Mouse (Mus musculus) olfactory bulb, adult 2 months (tissue): ENCODE data around the gene Pde3b. TPM values are rescaled to one million over a fixed set of nuclear protein-coding genes. Genes with fewer than 3 reads are reported as not detected.
"Not testable (repeated sequence)": the region's sequence is repeated elsewhere in the genome, so short reads cannot be mapped to it uniquely, and the experiment has no call there.

Experiments
- H3K27ac ChIP-seq: fragments of 200-500 bp; 2 replicates; pipeline ENCODE4 v1.5.1; 2012; ENCODE audit warnings: low read depth, low read length; ENCODE audit not compliant: insufficient read depth
- H3K4me1 ChIP-seq: fragments of 200-500 bp; 2 replicates; pipeline ENCODE4 v1.6.1; 2012; ENCODE audit warnings: low read length; ENCODE audit not compliant: control insufficient read depth, insufficient read depth
- H3K4me3 ChIP-seq: fragments of 200-500 bp; 2 replicates; pipeline ENCODE4 v1.5.1; 2012; ENCODE audit warnings: mild to moderate bottlenecking, low read depth, low read length, moderate library complexity; ENCODE audit not compliant: insufficient read depth
- CTCF ChIP-seq: fragments of 200-500 bp; IDR thresholded peaks from 2 replicates; pipeline ENCODE4 v1.5.1; 2012; ENCODE audit warnings: low read depth, mild to moderate bottlenecking, low read length, moderate library complexity; ENCODE audit not compliant: insufficient read depth
- POLR2A ChIP-seq: fragments of 200-500 bp; IDR thresholded peaks from 2 replicates; pipeline ENCODE4 v1.6.1; 2012; ENCODE audit warnings: mild to moderate bottlenecking, low read depth, low read length, moderate library complexity; ENCODE audit not compliant: insufficient read depth
- whole genome bisulfite sequencing: fragments of 180-500 bp; shearing (Covaris S2); methylation state at CpG from one replicate; pipeline ENCODE4 v1.1.7; 2018; 5-methylcytosine and 5-hydroxymethylcytosine counted together
- polyA plus RNA-seq: library from polyadenylated mRNA; stranded (reverse); fragments of >200 nt; gene quantifications from 2 replicates; pipeline ENCODE4 v1.2.4, GENCODE M21; 2012; ENCODE audit warnings: low replicate concordance; ENCODE audit not compliant: missing spikeins, insufficient read depth, insufficient read length

Gene Pde3b
- polyA plus RNA-seq, 1 experiment = not detected

DNA sequence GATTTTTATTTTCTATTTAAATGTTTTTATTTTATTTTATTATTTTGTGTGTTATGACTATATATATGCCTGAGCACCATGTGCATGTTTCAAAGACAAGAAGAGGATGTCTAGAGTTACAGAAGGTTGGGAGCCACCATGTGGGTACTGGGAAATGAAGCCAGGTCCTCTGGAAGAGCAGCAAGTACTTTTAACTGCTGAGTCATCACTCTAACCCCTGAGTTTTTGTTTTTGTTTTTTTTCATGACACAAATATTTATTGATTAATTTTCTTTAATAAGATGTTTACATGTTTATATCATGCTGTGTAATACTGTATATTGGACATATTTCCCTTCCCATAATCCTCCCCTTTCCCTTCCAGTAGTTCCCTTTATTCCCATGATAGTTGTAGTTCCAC lies 77.5 kb downstream of the Pde3b start:
- Histone ChIP-seq H3K4me1 (no peaks in the 10 kb centered on the region), H3K4me3 (no peak overlapping the region), H3K27ac (no peak overlapping the region)
- TF ChIP-seq CTCF = no peak
- no peak for TF ChIP-seq POLR2A

- Histone ChIP-seq H3K4me1 (no peaks in the 10 kb centered on the region), H3K27ac (no peak overlapping the region), H3K4me3 (no peak overlapping the region)
- TF ChIP-seq POLR2A = no peak
- no peak for TF ChIP-seq CTCF
- 93% methylated on average over 5 of the region's 5 CpGs for WGBS
Measured at GRCm38 (mm10) chr7:114494033-114494432, 79.0 kb downstream of the Pde3b start.

DNA sequence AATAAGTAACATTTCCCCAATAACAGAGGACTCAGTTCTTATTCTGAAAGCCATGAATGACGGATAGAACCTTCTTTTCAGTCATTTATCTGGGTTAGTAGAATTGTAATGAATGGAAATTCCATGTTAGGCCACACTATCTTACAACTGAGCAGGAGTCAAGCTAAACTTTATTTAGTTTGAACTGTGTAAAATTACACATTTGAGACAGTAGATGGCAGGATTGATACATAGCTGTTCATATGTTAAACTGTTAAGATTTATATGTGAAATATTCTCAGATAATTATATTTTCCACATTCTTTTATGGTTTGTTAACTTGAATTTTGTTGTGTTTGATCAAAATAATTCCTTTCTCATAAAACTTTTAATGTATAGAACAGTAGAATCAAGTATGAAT lies 84.2 kb downstream of the Pde3b start:
- WGBS = 76% methylated on average over 1 of the region's 1 CpGs
- Histone ChIP-seq H3K4me1 (no peaks in the 10 kb centered on the region), H3K27ac (no peak overlapping the region), H3K4me3 (no peak overlapping the region)
- TF ChIP-seq POLR2A (no peak), CTCF (no peak)

GRCm38 (mm10) chr7:114508879-114509278 lies 93.8 kb downstream of the Pde3b start:
- H3K4me3 ChIP-seq = no peak overlapping the region
- TF ChIP-seq POLR2A (no peak), CTCF (no peak)
- no peaks in the 10 kb centered on the region for H3K4me1 ChIP-seq
- no peak overlapping the region for H3K27ac ChIP-seq
- 89% methylated on average over 2 of the region's 2 CpGs for WGBS

- TF ChIP-seq CTCF (no peak), POLR2A (no peak)
- 97% methylated on average over 1 of the region's 1 CpGs for WGBS
- Histone ChIP-seq H3K4me1 (no peaks in the 10 kb centered on the region), H3K27ac (no peak overlapping the region), H3K4me3 (no peak overlapping the region)
Measured at GRCm38 (mm10) chr7:114520122-114520521, 105.0 kb downstream of the Pde3b start.

DNA sequence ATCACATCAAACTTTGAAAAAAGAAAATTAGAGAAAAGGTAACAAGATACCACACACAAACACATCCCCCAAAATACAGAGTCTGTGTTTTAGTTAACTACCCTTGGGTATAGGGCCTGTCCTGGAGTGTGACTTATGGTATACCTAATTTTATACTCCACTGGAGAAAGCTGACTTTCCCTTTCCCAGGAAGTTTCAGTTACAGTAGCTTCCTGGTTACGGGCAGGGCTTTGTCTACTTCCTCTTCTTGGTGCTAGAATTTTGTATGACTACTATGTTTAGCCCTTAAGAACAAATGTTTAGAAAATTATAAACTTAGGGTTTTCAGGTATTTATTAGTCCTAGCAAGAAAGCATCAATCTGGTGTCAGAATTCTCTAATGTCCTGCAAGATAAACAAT lies 111.2 kb downstream of the Pde3b start:
- WGBS = 90% methylated on average over 1 of the region's 1 CpGs
- no peak overlapping the region for H3K4me3 ChIP-seq
- no peaks in the 10 kb centered on the region for H3K4me1 ChIP-seq
- no peak overlapping the region for H3K27ac ChIP-seq
- TF ChIP-seq CTCF (no peak), POLR2A (no peak)

DNA sequence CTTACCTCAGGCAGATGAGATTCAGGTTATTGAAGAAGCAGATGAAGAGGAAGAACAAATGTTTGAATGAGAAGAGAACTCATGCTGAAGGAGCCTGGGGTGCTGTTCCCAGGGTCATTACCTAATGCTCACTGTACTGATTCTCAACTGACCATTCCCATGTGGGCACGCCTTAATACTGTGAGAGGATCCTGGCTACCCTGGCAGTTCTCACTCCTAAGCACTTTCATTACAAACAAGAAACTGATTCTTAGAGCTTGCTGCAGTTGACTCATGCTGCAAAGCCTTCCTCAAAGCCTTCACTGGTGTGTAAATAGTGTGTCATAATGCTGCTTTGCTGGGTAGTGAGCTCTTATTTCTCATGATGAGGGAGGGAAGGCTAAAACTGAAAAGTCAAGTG lies 121.1 kb downstream of the Pde3b start:
- TF ChIP-seq POLR2A (no peak), CTCF (no peak)
- WGBS = 100% methylated on average over 1 of the region's 1 CpGs

GRCm38 (mm10) chr7:114562531-114563241 lies 147.6 kb downstream of the Pde3b start, which contains the start of gene Cyp2r1:
Gene Cyp2r1, minus strand, starts transcription at chr7:114562972.
- WGBS = 2% methylated on average over 56 of the region's 56 CpGs

More for the DNA sequence above, 121.1 kb downstream of the Pde3b start:
- Histone ChIP-seq H3K4me1 (no peaks in the 10 kb centered on the region), H3K27ac (no peak overlapping the region), H3K4me3 (no peak overlapping the region)

DNA sequence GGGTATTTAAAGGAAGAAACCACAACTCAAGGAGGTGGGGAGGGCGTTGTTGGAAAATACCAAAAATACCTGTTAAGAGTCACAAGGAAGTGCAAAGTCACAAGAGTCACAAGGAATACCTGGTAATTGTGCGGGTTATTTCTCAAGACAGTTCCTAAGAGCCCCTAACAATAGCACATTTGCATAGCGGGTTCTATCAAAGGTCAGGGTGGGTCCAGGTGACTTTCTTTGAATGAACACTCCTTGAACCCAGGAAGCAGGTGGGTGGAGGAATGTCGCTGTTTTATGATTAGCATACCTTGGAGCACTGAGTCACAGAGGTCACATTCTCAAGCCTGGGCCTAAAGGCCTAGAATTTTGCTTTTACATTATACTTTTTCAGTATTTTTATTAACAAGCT lies 158.8 kb downstream of the Pde3b start:
- H3K4me3 ChIP-seq, H3K4me1 ChIP-seq, H3K27ac ChIP-seq: not testable (repeated sequence)
- over 99% methylated on average over 4 of the region's 4 CpGs for WGBS

More at GRCm38 (mm10) chr7:114562531-114563241, 147.6 kb downstream of the Pde3b start, which contains the start of gene Cyp2r1:
- no peak; the same call in 1 of the 2 replicates for TF ChIP-seq POLR2A
- TF ChIP-seq CTCF = no peak
- Histone ChIP-seq H3K4me1 (peaks cover 9% of the 10 kb centered on the region), H3K27ac (no peak within 1 kb of the TSS; the same call in 1 of the 2 replicates), H3K4me3 (peak within 1 kb of the TSS; percentile 83)

- 75% methylated on average over 3 of the region's 3 CpGs for WGBS
- H3K4me3 ChIP-seq = no peak overlapping the region
- H3K4me1 ChIP-seq = no peaks in the 10 kb centered on the region
- H3K27ac ChIP-seq = no peak overlapping the region
- no peak for TF ChIP-seq CTCF
- TF ChIP-seq POLR2A = no peak
Measured at GRCm38 (mm10) chr7:114576931-114577330, 161.8 kb downstream of the Pde3b start.
